Mouse (Mus musculus): Measurements from ENCODE around the gene Nlrp6. TPM values are rescaled to one million over a fixed set of nuclear protein-coding genes. Genes with fewer than 3 reads are reported as not detected.

Nlrp6 gene
- polyA plus RNA-seq, 1 experiment from 2014 or later: 0.06 TPM

- WGBS: 28% methylated on average over 22 of the region's 22 CpGs
Observed at GRCm38 (mm10) chr7:140921225-140921975, 698 bp downstream of the Nlrp6 start.

GRCm38 (mm10) chr7:140922398-140923069 is 1.8 kb downstream of the Nlrp6 start:
- DNase-seq (ENCODE audit: extremely low spot score, low spot score): peak; percentile 52
- WGBS: under 1% methylated on average over 49 of the region's 49 CpGs
- Histone ChIP-seq H3K27me3 (ENCODE audit: poor library complexity, severe bottlenecking) (peaks cover 89% of the 10 kb centered on the region), H3K4me3 (peak overlapping the region; percentile 58), H3K36me3 (replicated peaks) (no peaks in the 10 kb centered on the region), H3K27ac (0 out of 2 replicates have a peak overlapping the region, but pooled peaks have one; percentile 16), H3K4me1 (peaks cover 21% of the 10 kb centered on the region), H3K9me3 (no peaks in the 10 kb centered on the region)

More at GRCm38 (mm10) chr7:140921225-140921975, 698 bp downstream of the Nlrp6 start:
- peaks cover 93% of the 10 kb centered on the region for H3K27me3 ChIP-seq (ENCODE audit: poor library complexity, severe bottlenecking)
- DNase-seq (ENCODE audit: extremely low spot score, low spot score): no peak
- no peaks in the 10 kb centered on the region for H3K36me3 ChIP-seq (replicated peaks)
- H3K4me3 ChIP-seq: no peak overlapping the region
- H3K4me1 ChIP-seq: peaks cover 21% of the 10 kb centered on the region
- no peaks in the 10 kb centered on the region for H3K9me3 ChIP-seq
- H3K27ac ChIP-seq: no peak overlapping the region

- Histone ChIP-seq H3K9me3 (no peaks in the 10 kb centered on the region), H3K27me3 (ENCODE audit: poor library complexity, severe bottlenecking) (peaks cover 82% of the 10 kb centered on the region), H3K27ac (no peak overlapping the region), H3K4me3 (peak overlapping the region; percentile 58), H3K36me3 (replicated peaks) (no peaks in the 10 kb centered on the region), H3K4me1 (peaks cover 21% of the 10 kb centered on the region)
- WGBS: 19% methylated on average over 30 of the region's 30 CpGs
- no peak for DNase-seq (ENCODE audit: extremely low spot score, low spot score)
Observed at GRCm38 (mm10) chr7:140923070-140923775, 2.5 kb downstream of the Nlrp6 start.

- Histone ChIP-seq H3K36me3 (replicated peaks) (no peaks in the 10 kb centered on the region), H3K4me3 (no peak overlapping the region), H3K27me3 (ENCODE audit: poor library complexity, severe bottlenecking) (peaks cover 44% of the 10 kb centered on the region), H3K4me1 (peaks cover 14% of the 10 kb centered on the region), H3K27ac (no peak overlapping the region), H3K9me3 (no peaks in the 10 kb centered on the region)
- WGBS: 84% methylated on average over 6 of the region's 6 CpGs
- no peak for DNase-seq (ENCODE audit: extremely low spot score, low spot score)
Observed at GRCm38 (mm10) chr7:140927181-140927580, 6.5 kb downstream of the Nlrp6 start.

GRCm38 (mm10) chr7:140938436-140938835 is 17.7 kb downstream of the Nlrp6 start:
- H3K36me3 ChIP-seq (replicated peaks): no peaks in the 10 kb centered on the region
- H3K27ac ChIP-seq: no peak overlapping the region
- peaks cover 36% of the 10 kb centered on the region for H3K4me1 ChIP-seq
- no peaks in the 10 kb centered on the region for H3K9me3 ChIP-seq
- H3K4me3 ChIP-seq: no peak overlapping the region
- peaks cover 14% of the 10 kb centered on the region for H3K27me3 ChIP-seq (ENCODE audit: poor library complexity, severe bottlenecking)
- no peak for DNase-seq (ENCODE audit: extremely low spot score, low spot score)
- 47% methylated on average over 3 of the region's 3 CpGs for WGBS

- Histone ChIP-seq H3K27me3 (ENCODE audit: poor library complexity, severe bottlenecking) (peaks cover 14% of the 10 kb centered on the region), H3K9me3 (no peaks in the 10 kb centered on the region), H3K4me3 (no peak overlapping the region), H3K4me1 (peaks cover 36% of the 10 kb centered on the region), H3K27ac (no peak overlapping the region), H3K36me3 (replicated peaks) (no peaks in the 10 kb centered on the region)
- no peak for DNase-seq (ENCODE audit: extremely low spot score, low spot score)
- WGBS: 18% methylated on average over 2 of the region's 2 CpGs
Observed at GRCm38 (mm10) chr7:140938896-140939295, 18.2 kb downstream of the Nlrp6 start.

- Histone ChIP-seq H3K4me3 (0 out of 2 replicates have a peak overlapping the region, but pooled peaks have one; percentile 12), H3K4me1 (peaks cover 36% of the 10 kb centered on the region), H3K27me3 (ENCODE audit: poor library complexity, severe bottlenecking) (peaks cover 14% of the 10 kb centered on the region), H3K9me3 (no peaks in the 10 kb centered on the region), H3K27ac (peak overlapping the region; percentile 65), H3K36me3 (replicated peaks) (peaks cover under 1% of the 10 kb centered on the region; the same call in 1 of the 2 replicates)
- no peak for DNase-seq (ENCODE audit: extremely low spot score, low spot score)
- 11% methylated on average over 8 of the region's 8 CpGs for WGBS
Observed at GRCm38 (mm10) chr7:140939669-140940171, 19.0 kb downstream of the Nlrp6 start.

- Histone ChIP-seq H3K27me3 (ENCODE audit: poor library complexity, severe bottlenecking) (peaks cover 7% of the 10 kb centered on the region), H3K4me1 (peaks cover 36% of the 10 kb centered on the region), H3K4me3 (peak within 1 kb of the TSS; percentile 63), H3K27ac (peak within 1 kb of the TSS; percentile 92), H3K36me3 (replicated peaks) (peaks cover 16% of the 10 kb centered on the region), H3K9me3 (no peaks in the 10 kb centered on the region)
- 4% methylated on average over 33 of the region's 33 CpGs for WGBS
- DNase-seq (ENCODE audit: extremely low spot score, low spot score): peak; percentile 87
Observed at GRCm38 (mm10) chr7:140941222-140942051, 20.7 kb downstream of the Nlrp6 start, which contains the start of gene Pgghg. Gene Pgghg (plus strand): TSS chr7:140941391.

GRCm38 (mm10) chr7:140942341-140942740 is 21.6 kb downstream of the Nlrp6 start:
- H3K4me3 ChIP-seq: peak overlapping the region; percentile 63
- peak overlapping the region; percentile 92 for H3K27ac ChIP-seq
- H3K36me3 ChIP-seq (replicated peaks): peaks cover 25% of the 10 kb centered on the region
- H3K4me1 ChIP-seq: peaks cover 36% of the 10 kb centered on the region
- no peak for DNase-seq (ENCODE audit: extremely low spot score, low spot score)
- H3K27me3 ChIP-seq (ENCODE audit: poor library complexity, severe bottlenecking): peaks cover 7% of the 10 kb centered on the region
- 68% methylated on average over 9 of the region's 9 CpGs for WGBS
- H3K9me3 ChIP-seq: no peaks in the 10 kb centered on the region

GRCm38 (mm10) chr7:140942811-140943210 is 22.1 kb downstream of the Nlrp6 start:
- Histone ChIP-seq H3K9me3 (no peaks in the 10 kb centered on the region), H3K27me3 (ENCODE audit: poor library complexity, severe bottlenecking) (peaks cover 7% of the 10 kb centered on the region), H3K4me3 (no peak overlapping the region), H3K27ac (no peak overlapping the region), H3K36me3 (replicated peaks) (peaks cover 30% of the 10 kb centered on the region), H3K4me1 (peaks cover 36% of the 10 kb centered on the region)
- 86% methylated on average over 10 of the region's 10 CpGs for WGBS
- DNase-seq (ENCODE audit: extremely low spot score, low spot score): no peak

- Histone ChIP-seq H3K36me3 (replicated peaks) (peaks cover 35% of the 10 kb centered on the region), H3K4me1 (peaks cover 36% of the 10 kb centered on the region), H3K27ac (no peak overlapping the region), H3K9me3 (no peaks in the 10 kb centered on the region), H3K4me3 (no peak overlapping the region), H3K27me3 (ENCODE audit: poor library complexity, severe bottlenecking) (peaks cover 7% of the 10 kb centered on the region)
- WGBS: 84% methylated on average over 4 of the region's 4 CpGs
- no peak for DNase-seq (ENCODE audit: extremely low spot score, low spot score)
Observed at GRCm38 (mm10) chr7:140943356-140943755, 22.7 kb downstream of the Nlrp6 start.

- Histone ChIP-seq H3K27me3 (ENCODE audit: poor library complexity, severe bottlenecking) (peaks cover 6% of the 10 kb centered on the region), H3K4me3 (no peak overlapping the region), H3K36me3 (replicated peaks) (peaks cover 44% of the 10 kb centered on the region), H3K9me3 (no peaks in the 10 kb centered on the region), H3K4me1 (peaks cover 33% of the 10 kb centered on the region), H3K27ac (no peak overlapping the region)
- WGBS: 93% methylated on average over 7 of the region's 7 CpGs
- no peak for DNase-seq (ENCODE audit: extremely low spot score, low spot score)
Observed at GRCm38 (mm10) chr7:140944236-140944635, 23.5 kb downstream of the Nlrp6 start.
